Mouse (Mus musculus): ENCODE results near the gene Actr5. TPM values are rescaled to one million over a fixed set of nuclear protein-coding genes. Genes with fewer than 3 reads are reported as not detected.
A peak's percentile ranks its signal among the peaks of the same experiment; 100 is the strongest.

Actr5 gene
- polyA plus RNA-seq, 1 experiment from 2014 or later = 2.7 TPM

DNA sequence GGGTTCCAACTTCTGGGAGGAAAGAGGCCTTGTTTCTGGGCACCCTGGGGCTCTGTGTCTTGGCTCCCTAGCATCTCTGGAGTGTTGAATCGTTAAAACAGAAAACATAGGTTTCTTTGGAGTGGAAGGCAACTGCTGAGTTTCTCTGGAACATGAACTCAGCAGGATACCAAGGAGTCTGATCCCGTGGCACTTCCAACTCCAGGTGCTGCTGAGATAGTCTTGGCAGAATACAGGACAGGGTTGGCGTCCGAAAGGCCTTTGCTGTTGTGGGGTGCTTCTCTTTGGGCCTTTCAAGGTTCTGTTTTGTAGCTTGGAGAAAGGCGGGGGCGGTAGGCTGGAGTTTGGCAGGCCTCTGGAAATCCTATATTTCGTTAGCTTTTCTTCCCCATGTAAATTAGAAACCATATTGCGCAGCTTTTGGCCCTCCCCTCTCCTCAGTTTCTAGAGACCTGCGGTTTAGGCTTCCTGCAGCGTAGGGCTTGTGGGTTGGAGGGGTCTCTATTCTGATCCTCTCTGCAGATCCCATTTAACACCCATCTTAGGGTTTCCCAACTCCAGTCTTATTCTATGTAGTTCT, 11.9 kb upstream of the Actr5 start:
- no peaks in the 10 kb centered on the region for H3K36me3 ChIP-seq (ENCODE audit: control insufficient read depth, insufficient read depth, low read length)
- ATAC-seq (ENCODE audit: insufficient read depth, low FRiP score) = no peak
- no peaks in the 10 kb centered on the region for H3K9me3 ChIP-seq (replicated peaks; ENCODE audit: control insufficient read depth, low read length)
- H3K4me3 ChIP-seq (replicated peaks; ENCODE audit: low read length) = no peak overlapping the region
- H3K9ac ChIP-seq (ENCODE audit: low read length) = no peak overlapping the region
- no peak overlapping the region for H3K4me2 ChIP-seq (ENCODE audit: low read depth, low read length)
- no peaks in the 10 kb centered on the region for H3K4me1 ChIP-seq (ENCODE audit: control insufficient read depth, insufficient read depth, low read length)
- no peak overlapping the region for H3K27ac ChIP-seq (ENCODE audit: low read length)
- 12% methylated on average over 10 of the region's 10 CpGs for WGBS
- H3K27me3 ChIP-seq (ENCODE audit: control insufficient read depth, insufficient read depth, low read length) = peaks cover 97% of the 10 kb centered on the region

DNA sequence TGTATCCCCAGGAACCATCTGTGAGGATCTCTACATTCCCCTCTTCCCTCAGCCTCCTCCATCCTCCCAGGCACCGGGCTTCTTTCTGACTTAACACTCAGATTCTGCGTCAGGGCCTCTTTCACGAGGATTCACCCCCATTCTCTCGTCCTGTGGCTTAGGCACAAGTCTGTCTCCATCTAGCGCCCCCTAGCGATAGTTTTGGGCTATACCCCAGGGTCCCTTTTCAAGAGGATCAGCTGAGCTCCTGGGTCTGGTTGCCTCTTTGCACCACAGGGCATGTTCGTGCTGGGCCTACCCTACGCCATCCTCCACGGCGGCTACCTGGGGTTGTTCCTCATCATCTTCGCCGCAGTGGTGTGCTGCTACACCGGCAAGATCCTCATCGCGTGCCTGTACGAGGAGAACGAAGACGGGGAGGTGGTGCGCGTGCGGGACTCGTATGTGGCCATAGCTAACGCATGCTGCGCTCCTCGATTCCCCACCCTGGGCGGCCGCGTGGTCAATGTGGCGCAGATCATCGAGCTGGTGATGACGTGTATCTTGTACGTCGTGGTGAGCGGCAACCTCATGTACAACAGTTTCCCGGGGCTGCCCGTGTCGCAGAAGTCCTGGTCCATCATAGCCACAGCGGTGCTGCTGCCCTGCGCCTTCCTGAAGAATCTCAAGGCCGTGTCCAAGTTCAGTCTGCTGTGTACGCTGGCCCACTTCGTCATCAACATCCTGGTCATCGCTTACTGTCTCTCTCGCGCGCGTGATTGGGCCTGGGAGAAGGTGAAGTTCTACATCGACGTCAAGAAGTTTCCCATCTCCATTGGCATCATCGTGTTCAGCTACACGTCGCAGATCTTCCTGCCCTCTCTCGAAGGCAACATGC, 10.9 kb upstream of the Actr5 start:
- WGBS = 4% methylated on average over 53 of the region's 53 CpGs
- Histone ChIP-seq H3K9ac (ENCODE audit: low read length) (no peak overlapping the region), H3K4me3 (replicated peaks; ENCODE audit: low read length) (no peak overlapping the region), H3K27ac (ENCODE audit: low read length) (no peak overlapping the region), H3K36me3 (ENCODE audit: control insufficient read depth, insufficient read depth, low read length) (no peaks in the 10 kb centered on the region), H3K27me3 (ENCODE audit: control insufficient read depth, insufficient read depth, low read length) (peaks cover 94% of the 10 kb centered on the region), H3K4me2 (ENCODE audit: low read depth, low read length) (no peak overlapping the region), H3K4me1 (ENCODE audit: control insufficient read depth, insufficient read depth, low read length) (no peaks in the 10 kb centered on the region), H3K9me3 (replicated peaks; ENCODE audit: control insufficient read depth, low read length) (no peaks in the 10 kb centered on the region)
- no peak for ATAC-seq (ENCODE audit: insufficient read depth, low FRiP score)

DNA sequence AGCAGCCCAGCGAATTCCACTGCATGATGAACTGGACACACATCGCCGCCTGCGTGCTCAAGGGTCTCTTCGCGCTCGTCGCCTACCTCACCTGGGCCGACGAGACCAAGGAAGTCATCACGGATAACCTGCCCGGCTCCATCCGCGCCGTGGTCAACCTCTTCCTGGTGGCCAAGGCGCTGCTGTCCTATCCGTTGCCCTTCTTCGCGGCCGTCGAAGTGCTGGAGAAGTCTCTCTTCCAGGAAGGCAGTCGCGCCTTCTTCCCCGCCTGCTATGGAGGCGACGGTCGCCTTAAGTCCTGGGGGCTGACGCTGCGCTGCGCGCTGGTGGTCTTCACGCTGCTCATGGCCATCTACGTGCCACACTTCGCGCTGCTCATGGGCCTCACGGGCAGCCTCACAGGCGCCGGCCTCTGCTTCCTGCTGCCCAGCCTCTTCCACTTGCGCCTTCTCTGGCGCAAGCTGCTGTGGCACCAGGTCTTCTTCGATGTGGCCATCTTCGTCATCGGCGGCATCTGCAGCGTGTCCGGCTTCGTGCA, 10.2 kb upstream of the Actr5 start:
- 3% methylated on average over 47 of the region's 47 CpGs for WGBS
- Histone ChIP-seq H3K9me3 (replicated peaks; ENCODE audit: control insufficient read depth, low read length) (no peaks in the 10 kb centered on the region), H3K4me3 (replicated peaks; ENCODE audit: low read length) (no peak overlapping the region), H3K4me1 (ENCODE audit: control insufficient read depth, insufficient read depth, low read length) (no peaks in the 10 kb centered on the region), H3K27me3 (ENCODE audit: control insufficient read depth, insufficient read depth, low read length) (peaks cover 94% of the 10 kb centered on the region), H3K4me2 (ENCODE audit: low read depth, low read length) (no peak overlapping the region), H3K27ac (ENCODE audit: low read length) (no peak overlapping the region), H3K9ac (ENCODE audit: low read length) (no peak overlapping the region), H3K36me3 (ENCODE audit: control insufficient read depth, insufficient read depth, low read length) (no peaks in the 10 kb centered on the region)
- no peak for ATAC-seq (ENCODE audit: insufficient read depth, low FRiP score)

GRCm38 (mm10) chr2:158615161-158615680, 9.5 kb upstream of the Actr5 start:
- Histone ChIP-seq H3K9ac (ENCODE audit: low read length) (no peak overlapping the region), H3K4me1 (ENCODE audit: control insufficient read depth, insufficient read depth, low read length) (no peaks in the 10 kb centered on the region), H3K27ac (ENCODE audit: low read length) (no peak overlapping the region), H3K4me2 (ENCODE audit: low read depth, low read length) (no peak overlapping the region), H3K9me3 (replicated peaks; ENCODE audit: control insufficient read depth, low read length) (no peaks in the 10 kb centered on the region), H3K27me3 (ENCODE audit: control insufficient read depth, insufficient read depth, low read length) (peaks cover 95% of the 10 kb centered on the region), H3K36me3 (ENCODE audit: control insufficient read depth, insufficient read depth, low read length) (no peaks in the 10 kb centered on the region), H3K4me3 (replicated peaks; ENCODE audit: low read length) (no peak overlapping the region)
- no peak for ATAC-seq (ENCODE audit: insufficient read depth, low FRiP score)
- WGBS = 1% methylated on average over 24 of the region's 24 CpGs

GRCm38 (mm10) chr2:158615702-158616101, 9.0 kb upstream of the Actr5 start:
- Histone ChIP-seq H3K4me3 (replicated peaks; ENCODE audit: low read length) (no peak overlapping the region), H3K4me1 (ENCODE audit: control insufficient read depth, insufficient read depth, low read length) (no peaks in the 10 kb centered on the region), H3K27ac (ENCODE audit: low read length) (no peak overlapping the region), H3K27me3 (ENCODE audit: control insufficient read depth, insufficient read depth, low read length) (peaks cover 92% of the 10 kb centered on the region), H3K9me3 (replicated peaks; ENCODE audit: control insufficient read depth, low read length) (no peaks in the 10 kb centered on the region), H3K9ac (ENCODE audit: low read length) (no peak overlapping the region), H3K4me2 (ENCODE audit: low read depth, low read length) (no peak overlapping the region), H3K36me3 (ENCODE audit: control insufficient read depth, insufficient read depth, low read length) (no peaks in the 10 kb centered on the region)
- WGBS = 5% methylated on average over 13 of the region's 13 CpGs
- ATAC-seq (ENCODE audit: insufficient read depth, low FRiP score) = no peak

DNA sequence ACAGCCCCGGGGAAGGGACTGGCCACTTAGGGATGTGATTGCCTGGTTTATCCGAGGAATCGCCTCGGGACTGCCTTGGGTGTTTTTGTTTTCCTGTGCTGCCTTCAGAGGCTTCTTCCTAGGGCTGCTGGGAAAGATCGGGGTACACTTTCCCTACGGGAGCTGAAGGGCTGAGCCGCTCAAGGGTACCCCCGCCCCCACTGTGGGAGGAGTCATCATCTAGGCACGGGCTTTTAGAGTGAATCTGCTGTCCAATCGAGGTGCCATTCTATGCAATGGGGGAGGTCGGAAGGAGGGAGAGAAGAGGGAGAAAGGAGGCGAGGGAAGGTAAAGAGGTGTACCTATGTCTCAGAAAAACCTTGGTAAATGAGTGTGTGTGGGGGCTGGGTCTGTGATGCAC, 8.4 kb upstream of the Actr5 start:
- peaks cover 92% of the 10 kb centered on the region for H3K27me3 ChIP-seq (ENCODE audit: control insufficient read depth, insufficient read depth, low read length)
- H3K27ac ChIP-seq (ENCODE audit: low read length) = no peak overlapping the region
- no peak overlapping the region for H3K9ac ChIP-seq (ENCODE audit: low read length)
- H3K9me3 ChIP-seq (replicated peaks; ENCODE audit: control insufficient read depth, low read length) = no peaks in the 10 kb centered on the region
- H3K36me3 ChIP-seq (ENCODE audit: control insufficient read depth, insufficient read depth, low read length) = no peaks in the 10 kb centered on the region
- H3K4me3 ChIP-seq (replicated peaks; ENCODE audit: low read length) = no peak overlapping the region
- H3K4me2 ChIP-seq (ENCODE audit: low read depth, low read length) = no peak overlapping the region
- 2% methylated on average over 12 of the region's 12 CpGs for WGBS
- no peak for ATAC-seq (ENCODE audit: insufficient read depth, low FRiP score)
- no peaks in the 10 kb centered on the region for H3K4me1 ChIP-seq (ENCODE audit: control insufficient read depth, insufficient read depth, low read length)

DNA sequence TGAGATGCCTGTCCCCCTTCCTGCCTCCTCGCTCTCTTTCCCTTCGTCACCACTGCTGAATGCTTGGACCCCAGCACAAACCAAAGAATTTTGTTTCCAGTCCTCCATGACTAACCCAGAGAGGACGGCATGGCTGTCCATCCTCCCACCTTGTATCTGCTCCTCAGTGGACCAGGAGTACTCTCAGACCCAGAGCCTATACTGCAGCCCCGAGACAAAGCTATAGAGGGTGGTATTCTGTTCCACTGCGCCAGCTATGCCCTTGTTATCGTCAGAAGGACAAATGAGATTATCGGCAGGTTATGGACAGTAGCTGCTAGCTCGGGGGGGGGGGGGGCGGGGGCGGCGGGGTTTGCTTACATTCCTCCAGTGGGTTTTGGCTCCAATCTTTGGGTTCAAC, 7.9 kb upstream of the Actr5 start:
- no peaks in the 10 kb centered on the region for H3K9me3 ChIP-seq (replicated peaks; ENCODE audit: control insufficient read depth, low read length)
- no peak overlapping the region for H3K9ac ChIP-seq (ENCODE audit: low read length)
- H3K4me3 ChIP-seq (replicated peaks; ENCODE audit: low read length) = no peak overlapping the region
- no peaks in the 10 kb centered on the region for H3K36me3 ChIP-seq (ENCODE audit: control insufficient read depth, insufficient read depth, low read length)
- ATAC-seq (ENCODE audit: insufficient read depth, low FRiP score) = no peak
- no peak overlapping the region for H3K27ac ChIP-seq (ENCODE audit: low read length)
- no peak overlapping the region for H3K4me2 ChIP-seq (ENCODE audit: low read depth, low read length)
- H3K4me1 ChIP-seq (ENCODE audit: control insufficient read depth, insufficient read depth, low read length) = no peaks in the 10 kb centered on the region
- peaks cover 92% of the 10 kb centered on the region for H3K27me3 ChIP-seq (ENCODE audit: control insufficient read depth, insufficient read depth, low read length)
- WGBS = 14% methylated on average over 11 of the region's 11 CpGs

DNA sequence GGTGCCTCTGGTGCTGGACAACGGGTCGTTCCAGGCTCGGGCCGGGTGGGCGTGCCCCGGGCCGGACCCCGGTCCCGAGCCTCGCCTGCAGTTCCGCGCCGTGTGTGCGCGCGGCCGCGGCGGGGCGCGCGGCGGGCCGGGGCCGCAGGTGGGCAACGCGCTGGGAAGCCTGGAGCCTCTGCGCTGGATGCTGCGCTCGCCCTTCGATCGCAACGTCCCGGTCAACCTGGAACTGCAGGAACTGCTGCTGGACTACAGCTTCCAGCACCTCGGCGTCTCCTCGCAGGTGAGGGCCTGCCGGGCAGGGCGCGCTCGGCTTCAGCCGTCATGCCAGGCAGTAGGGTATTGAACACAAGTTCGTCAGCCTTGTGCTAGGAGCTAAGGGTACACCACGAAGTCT, 543 bp downstream of the Actr5 start:
- H3K4me3 ChIP-seq (replicated peaks; ENCODE audit: low read length) = peak overlapping the region; percentile 76
- H3K9ac ChIP-seq (ENCODE audit: low read length) = peak overlapping the region; percentile 84
- peak overlapping the region; percentile 95 for H3K27ac ChIP-seq (ENCODE audit: low read length)
- H3K4me1 ChIP-seq (ENCODE audit: control insufficient read depth, insufficient read depth, low read length) = peaks cover 5% of the 10 kb centered on the region; the same call in 1 of the 2 replicates
- under 1% methylated on average over 39 of the region's 44 CpGs for WGBS
- no peaks in the 10 kb centered on the region for H3K9me3 ChIP-seq (replicated peaks; ENCODE audit: control insufficient read depth, low read length)
- ATAC-seq (ENCODE audit: insufficient read depth, low FRiP score) = peak; percentile 39; the same call in 1 of the 2 replicates
- peak overlapping the region; percentile 93 for H3K4me2 ChIP-seq (ENCODE audit: low read depth, low read length)
- peaks cover 4% of the 10 kb centered on the region; the same call in 1 of the 2 replicates for H3K36me3 ChIP-seq (ENCODE audit: control insufficient read depth, insufficient read depth, low read length)
- peaks cover 14% of the 10 kb centered on the region; the same call in 1 of the 2 replicates for H3K27me3 ChIP-seq (ENCODE audit: control insufficient read depth, insufficient read depth, low read length)

DNA sequence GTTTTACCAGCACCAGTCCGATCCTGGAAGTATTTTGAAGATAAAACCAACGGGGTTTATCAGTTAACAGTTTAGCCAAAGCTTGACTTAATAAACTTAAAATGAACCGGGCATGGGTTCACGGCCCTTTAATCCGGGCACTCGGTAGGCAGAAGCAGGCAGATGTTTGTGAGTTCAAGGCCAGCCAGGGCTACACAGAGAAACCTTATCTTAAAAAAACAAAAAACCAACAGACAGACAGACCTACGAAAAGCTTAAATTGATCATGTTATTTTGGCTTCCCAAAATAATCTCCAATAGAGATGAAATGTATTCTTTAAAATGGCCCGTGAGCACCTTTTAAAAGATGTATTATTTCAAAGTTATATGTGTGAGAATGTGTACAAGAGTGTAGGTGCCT, 1.0 kb downstream of the Actr5 start:
- peak overlapping the region; percentile 93 for H3K4me2 ChIP-seq (ENCODE audit: low read depth, low read length)
- H3K4me3 ChIP-seq (replicated peaks; ENCODE audit: low read length) = peak overlapping the region; percentile 76
- H3K9ac ChIP-seq (ENCODE audit: low read length) = peak overlapping the region; percentile 84
- no peak overlapping the region for H3K27ac ChIP-seq (ENCODE audit: low read length)
- peaks cover 4% of the 10 kb centered on the region; the same call in 1 of the 2 replicates for H3K36me3 ChIP-seq (ENCODE audit: control insufficient read depth, insufficient read depth, low read length)
- ATAC-seq (ENCODE audit: insufficient read depth, low FRiP score) = no peak
- H3K4me1 ChIP-seq (ENCODE audit: control insufficient read depth, insufficient read depth, low read length) = peaks cover 5% of the 10 kb centered on the region; the same call in 1 of the 2 replicates
- H3K9me3 ChIP-seq (replicated peaks; ENCODE audit: control insufficient read depth, low read length) = no peaks in the 10 kb centered on the region
- H3K27me3 ChIP-seq (ENCODE audit: control insufficient read depth, insufficient read depth, low read length) = peaks cover 12% of the 10 kb centered on the region; the same call in 1 of the 2 replicates
- WGBS = 29% methylated on average over 8 of the region's 8 CpGs

Measured in stomach, embryonic 16.5 days (tissue).